Mouse (Mus musculus): ENCODE data around the gene Mlph. TPM values are rescaled to one million over a fixed set of nuclear protein-coding genes. Genes with fewer than 3 reads are reported as not detected.

The Mlph gene
- polyA plus RNA-seq, 1 experiment: 0.89 TPM

GRCm38 (mm10) chr1:90973574-90973911 lies 58.7 kb downstream of the Mlph start:
- Histone ChIP-seq H3K27ac (ENCODE audit: insufficient read depth, low read length) (no peak overlapping the region), H3K4me3 (ENCODE audit: extremely low read depth, insufficient read depth, insufficient read length) (no peak overlapping the region), H3K36me3 (ENCODE audit: control insufficient read depth, insufficient read depth, low read length) (no peaks in the 10 kb centered on the region), H3K4me1 (ENCODE audit: control insufficient read depth, insufficient read depth, insufficient read length) (no peaks in the 10 kb centered on the region), H3K27me3 (ENCODE audit: control insufficient read depth, insufficient read depth, low read length) (no peaks in the 10 kb centered on the region)
- DNase-seq (ENCODE audit: low read depth in 1 of 2, low spot score in 2 of 2): no peak
- 78% methylated on average over 2 of the region's 2 CpGs for WGBS
- TF ChIP-seq CTCF (IDR thresholded peaks at IDR 0.05; ENCODE audit: extremely low read depth, insufficient read depth, insufficient read length, insufficient replicate concordance): no peak
- TF ChIP-seq POLR2A (IDR thresholded peaks at IDR 0.05; ENCODE audit: low read depth, low read length): no peak

GRCm38 (mm10) chr1:90974906-90975649 lies 60.2 kb downstream of the Mlph start:
- peak in 1 of 2 experiments; percentile 3 for DNase-seq (ENCODE audit: low read depth in 1 of 2, low spot score in 2 of 2)
- Histone ChIP-seq H3K27ac (ENCODE audit: insufficient read depth, low read length) (no peak overlapping the region), H3K4me1 (ENCODE audit: control insufficient read depth, insufficient read depth, insufficient read length) (no peaks in the 10 kb centered on the region), H3K4me3 (ENCODE audit: extremely low read depth, insufficient read depth, insufficient read length) (no peak overlapping the region), H3K36me3 (ENCODE audit: control insufficient read depth, insufficient read depth, low read length) (no peaks in the 10 kb centered on the region), H3K27me3 (ENCODE audit: control insufficient read depth, insufficient read depth, low read length) (no peaks in the 10 kb centered on the region)
- 23% methylated on average over 12 of the region's 12 CpGs for WGBS
- no peak for TF ChIP-seq POLR2A (IDR thresholded peaks at IDR 0.05; ENCODE audit: low read depth, low read length)
- TF ChIP-seq CTCF (IDR thresholded peaks at IDR 0.05; ENCODE audit: extremely low read depth, insufficient read depth, insufficient read length, insufficient replicate concordance): no peak

DNA sequence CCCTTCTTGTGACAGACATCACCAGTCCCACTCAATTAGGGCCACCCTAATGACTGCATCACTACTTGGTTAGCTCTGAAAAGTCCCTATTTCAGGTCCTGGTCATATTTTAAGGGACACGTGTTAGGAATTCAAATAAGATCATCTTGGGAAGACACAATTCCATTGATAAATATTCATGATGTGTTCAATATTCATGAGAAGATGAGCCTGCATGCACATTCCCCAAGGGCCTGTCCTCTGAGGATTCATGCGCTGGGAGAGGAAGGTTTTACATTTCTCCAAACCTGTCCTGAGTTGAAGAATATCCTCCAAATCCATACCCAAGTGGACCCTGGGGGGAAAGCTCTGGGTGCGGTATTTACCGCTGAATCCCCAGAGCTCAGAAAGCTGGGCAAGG lies 61.1 kb downstream of the Mlph start:
- 96% methylated on average over 4 of the region's 4 CpGs for WGBS
- no peaks in the 10 kb centered on the region for H3K27me3 ChIP-seq (ENCODE audit: control insufficient read depth, insufficient read depth, low read length)
- H3K27ac ChIP-seq (ENCODE audit: insufficient read depth, low read length): no peak overlapping the region
- H3K4me1 ChIP-seq (ENCODE audit: control insufficient read depth, insufficient read depth, insufficient read length): no peaks in the 10 kb centered on the region
- TF ChIP-seq POLR2A (IDR thresholded peaks at IDR 0.05; ENCODE audit: low read depth, low read length) (no peak), CTCF (IDR thresholded peaks at IDR 0.05; ENCODE audit: extremely low read depth, insufficient read depth, insufficient read length, insufficient replicate concordance) (no peak)
- H3K36me3 ChIP-seq (ENCODE audit: control insufficient read depth, insufficient read depth, low read length): no peaks in the 10 kb centered on the region
- DNase-seq (ENCODE audit: low read depth in 1 of 2, low spot score in 2 of 2): no peak
- no peak overlapping the region for H3K4me3 ChIP-seq (ENCODE audit: extremely low read depth, insufficient read depth, insufficient read length)

DNA sequence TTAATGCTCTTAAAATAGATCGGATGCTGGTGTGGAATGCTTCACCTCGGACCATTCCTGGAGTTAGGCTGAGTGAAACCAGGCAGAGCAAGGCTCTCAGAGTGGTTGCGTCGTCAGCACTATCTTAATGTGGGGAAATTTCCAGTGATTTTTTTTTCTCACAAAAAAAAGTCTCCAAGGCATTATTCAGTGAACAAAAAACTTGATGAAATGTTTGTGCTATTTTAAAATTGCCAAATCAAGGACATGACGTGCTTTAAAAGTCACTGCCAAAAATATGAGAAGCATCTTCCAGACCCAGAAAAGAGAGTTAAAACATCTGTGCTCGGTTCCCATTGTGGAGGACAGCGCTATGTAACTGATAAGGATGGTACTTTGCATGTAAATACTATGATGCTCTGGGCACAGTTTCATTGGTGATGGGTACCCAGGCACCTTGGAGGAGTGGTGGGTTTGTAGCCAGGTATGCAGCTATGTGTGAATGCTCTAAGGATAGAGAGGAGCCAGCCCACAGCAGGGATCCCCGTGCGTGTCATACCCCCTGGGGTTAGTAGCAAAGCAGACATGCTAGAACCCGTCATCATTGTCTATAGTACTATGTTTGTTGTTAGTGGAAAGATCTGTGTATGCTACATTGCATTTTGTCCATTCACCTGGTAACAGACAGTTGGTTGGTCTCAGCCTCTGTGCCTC lies 65.9 kb downstream of the Mlph start:
- Histone ChIP-seq H3K27ac (ENCODE audit: insufficient read depth, low read length) (no peak overlapping the region), H3K4me3 (ENCODE audit: extremely low read depth, insufficient read depth, insufficient read length) (no peak overlapping the region), H3K4me1 (ENCODE audit: control insufficient read depth, insufficient read depth, insufficient read length) (no peaks in the 10 kb centered on the region), H3K36me3 (ENCODE audit: control insufficient read depth, insufficient read depth, low read length) (no peaks in the 10 kb centered on the region), H3K27me3 (ENCODE audit: control insufficient read depth, insufficient read depth, low read length) (no peaks in the 10 kb centered on the region)
- DNase-seq (ENCODE audit: low read depth in 1 of 2, low spot score in 2 of 2): peak in 1 of 2 experiments; percentile 1
- no peak for TF ChIP-seq POLR2A (IDR thresholded peaks at IDR 0.05; ENCODE audit: low read depth, low read length)
- TF ChIP-seq CTCF (IDR thresholded peaks at IDR 0.05; ENCODE audit: extremely low read depth, insufficient read depth, insufficient read length, insufficient replicate concordance): no peak
- 79% methylated on average over 10 of the region's 10 CpGs for WGBS

- H3K4me1 ChIP-seq (ENCODE audit: control insufficient read depth, insufficient read depth, insufficient read length): no peaks in the 10 kb centered on the region
- no peaks in the 10 kb centered on the region for H3K36me3 ChIP-seq (ENCODE audit: control insufficient read depth, insufficient read depth, low read length)
- DNase-seq (ENCODE audit: low read depth in 1 of 2, low spot score in 2 of 2): peak in 1 of 2 experiments; percentile 3
- TF ChIP-seq POLR2A (IDR thresholded peaks at IDR 0.05; ENCODE audit: low read depth, low read length) (no peak), CTCF (IDR thresholded peaks at IDR 0.05; ENCODE audit: extremely low read depth, insufficient read depth, insufficient read length, insufficient replicate concordance) (no peak)
- no peak overlapping the region for H3K4me3 ChIP-seq (ENCODE audit: extremely low read depth, insufficient read depth, insufficient read length)
- 80% methylated on average over 3 of the region's 3 CpGs for WGBS
- no peaks in the 10 kb centered on the region for H3K27me3 ChIP-seq (ENCODE audit: control insufficient read depth, insufficient read depth, low read length)
- H3K27ac ChIP-seq (ENCODE audit: insufficient read depth, low read length): no peak overlapping the region
Observed at GRCm38 (mm10) chr1:90981346-90981745, 66.5 kb downstream of the Mlph start.

- Histone ChIP-seq H3K4me1 (ENCODE audit: control insufficient read depth, insufficient read depth, insufficient read length) (peaks cover 5% of the 10 kb centered on the region; the same call in 1 of the 2 replicates), H3K27me3 (ENCODE audit: control insufficient read depth, insufficient read depth, low read length) (peaks cover 5% of the 10 kb centered on the region), H3K27ac (ENCODE audit: insufficient read depth, low read length) (no peak overlapping the region), H3K4me3 (ENCODE audit: extremely low read depth, insufficient read depth, insufficient read length) (no peak overlapping the region), H3K36me3 (ENCODE audit: control insufficient read depth, insufficient read depth, low read length) (no peaks in the 10 kb centered on the region)
- WGBS: 88% methylated on average over 1 of the region's 1 CpGs
- TF ChIP-seq CTCF (IDR thresholded peaks at IDR 0.05; ENCODE audit: extremely low read depth, insufficient read depth, insufficient read length, insufficient replicate concordance): no peak
- TF ChIP-seq POLR2A (IDR thresholded peaks at IDR 0.05; ENCODE audit: low read depth, low read length): no peak
- no peak for DNase-seq (ENCODE audit: low read depth in 1 of 2, low spot score in 2 of 2)
Observed at GRCm38 (mm10) chr1:90995916-90996315, 81.0 kb downstream of the Mlph start.

DNA sequence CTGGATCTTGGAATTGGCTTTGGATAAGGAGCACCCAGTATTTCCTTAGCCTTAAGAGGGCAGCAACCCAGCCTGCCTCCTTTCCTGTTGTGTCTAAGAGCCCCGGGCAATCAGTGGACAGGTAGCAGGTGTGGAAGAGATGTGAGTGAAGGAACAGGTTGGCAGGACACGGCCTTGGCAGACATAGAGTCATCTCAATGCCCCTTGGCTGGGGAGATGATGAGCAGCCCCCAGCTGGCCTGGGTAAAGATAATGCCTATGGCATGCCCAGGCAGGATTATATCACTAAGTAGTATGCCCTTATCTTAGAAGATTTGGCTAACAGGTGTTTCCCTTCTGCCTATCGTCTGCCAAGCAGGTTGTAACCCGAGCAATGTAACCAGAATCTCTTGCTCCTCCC lies 82.3 kb downstream of the Mlph start:
- 71% methylated on average over 4 of the region's 4 CpGs for WGBS
- H3K36me3 ChIP-seq (ENCODE audit: control insufficient read depth, insufficient read depth, low read length): no peaks in the 10 kb centered on the region

More for the DNA sequence above, 82.3 kb downstream of the Mlph start:
- TF ChIP-seq CTCF (IDR thresholded peaks at IDR 0.05; ENCODE audit: extremely low read depth, insufficient read depth, insufficient read length, insufficient replicate concordance) (no peak), POLR2A (IDR thresholded peaks at IDR 0.05; ENCODE audit: low read depth, low read length) (no peak)
- Histone ChIP-seq H3K4me3 (ENCODE audit: extremely low read depth, insufficient read depth, insufficient read length) (no peak overlapping the region), H3K27ac (ENCODE audit: insufficient read depth, low read length) (no peak overlapping the region), H3K4me1 (ENCODE audit: control insufficient read depth, insufficient read depth, insufficient read length) (peaks cover 5% of the 10 kb centered on the region; the same call in 1 of the 2 replicates), H3K27me3 (ENCODE audit: control insufficient read depth, insufficient read depth, low read length) (peaks cover 5% of the 10 kb centered on the region)
- no peak for DNase-seq (ENCODE audit: low read depth in 1 of 2, low spot score in 2 of 2)

Data from spleen, adult 2 months (tissue).